Mouse (Mus musculus) lung, adult 2 months (tissue): ENCODE data around the gene Dpp6.

Experiments
- CTCF ChIP-seq: fragments of 200-500 bp; IDR thresholded peaks from 2 replicates; pipeline ENCODE4 v1.5.1; 2011; ENCODE audit warnings: mild to moderate bottlenecking, low read length, control low read depth; ENCODE audit not compliant: insufficient read depth
- POLR2A ChIP-seq: fragments of 200-500 bp; IDR thresholded peaks from 2 replicates; pipeline ENCODE4 v1.6.1; 2011; ENCODE audit warnings: low read depth, mild to moderate bottlenecking, control low read depth, low read length, borderline replicate concordance; ENCODE audit errors: extremely low read depth

GRCm38 (mm10) chr5:26973166-26973565, 156.2 kb downstream of the Dpp6 start:
- TF ChIP-seq CTCF = no peak
- no peak for TF ChIP-seq POLR2A
